Mouse (Mus musculus): ENCODE results near the gene Nexmif. TPM values are rescaled to one million over a fixed set of nuclear protein-coding genes. Genes with fewer than 3 reads are reported as not detected.
"Not testable (repeated sequence)": the region's sequence is repeated elsewhere in the genome, so short reads cannot be mapped to it uniquely, and the experiment has no call there.

Gene Nexmif
- polyA plus RNA-seq, 1 experiment = 0.02 TPM

DNA sequence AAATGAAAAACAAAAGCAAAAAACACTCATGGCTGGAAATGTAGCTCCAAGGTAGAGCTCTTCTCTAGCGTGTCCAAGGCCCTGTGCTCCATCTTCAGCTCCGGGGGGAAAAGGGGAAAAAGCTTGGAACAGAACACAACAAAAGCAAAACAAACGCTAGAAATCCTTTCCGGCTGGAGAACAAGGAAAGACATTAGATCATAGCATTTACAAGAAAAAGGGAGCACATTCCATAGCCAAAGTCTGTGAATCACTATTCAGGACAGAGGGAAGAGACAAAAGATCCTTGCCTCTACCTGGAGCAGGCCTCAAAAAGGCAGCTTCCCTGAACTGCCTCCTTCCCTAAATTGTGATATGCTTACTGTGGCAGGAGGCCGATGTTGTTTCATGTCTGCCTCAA lies 4.4 kb downstream of the Nexmif start:
- Histone ChIP-seq H3K4me3 (ENCODE audit: extremely low read depth, insufficient read depth, insufficient read length) (no peak overlapping the region), H3K27me3 (ENCODE audit: control insufficient read depth, insufficient read depth, low read length) (peaks cover 7% of the 10 kb centered on the region), H3K36me3 (ENCODE audit: control insufficient read depth, insufficient read depth, low read length) (no peaks in the 10 kb centered on the region), H3K4me1 (ENCODE audit: control insufficient read depth, insufficient read depth, insufficient read length) (no peaks in the 10 kb centered on the region; the same call in 1 of the 2 replicates), H3K27ac (ENCODE audit: insufficient read depth, low read length) (no peak overlapping the region)
- DNase-seq (ENCODE audit: low read depth in 1 of 2, low spot score in 2 of 2) = no peak
- no peak for TF ChIP-seq POLR2A (IDR thresholded peaks at IDR 0.05; ENCODE audit: low read depth, low read length)
- no peak for TF ChIP-seq CTCF (IDR thresholded peaks at IDR 0.05; ENCODE audit: extremely low read depth, insufficient read depth, insufficient read length, insufficient replicate concordance)
- 82% methylated on average over 5 of the region's 5 CpGs for WGBS

DNA sequence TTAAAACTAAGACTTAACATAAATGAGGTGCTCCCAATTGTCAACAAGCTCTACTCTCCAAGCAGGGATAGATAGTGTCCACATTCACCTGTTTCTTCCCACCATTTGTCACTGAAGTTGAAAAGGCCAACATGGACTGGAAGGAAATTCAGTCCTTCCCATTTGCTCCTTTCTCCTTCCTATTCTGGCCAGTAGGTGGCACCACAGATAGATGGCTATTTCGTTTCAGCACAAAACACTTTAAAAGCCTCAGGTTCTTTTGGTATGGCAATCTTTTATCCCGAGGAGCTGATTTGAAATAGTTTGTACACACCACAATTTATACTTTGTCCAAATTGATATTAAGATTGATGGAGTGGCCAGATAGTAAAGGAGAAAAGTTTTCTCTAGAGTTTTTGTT lies 21.7 kb downstream of the Nexmif start:
- Histone ChIP-seq H3K4me1 (ENCODE audit: control insufficient read depth, insufficient read depth, insufficient read length) (no peaks in the 10 kb centered on the region), H3K36me3 (ENCODE audit: control insufficient read depth, insufficient read depth, low read length) (no peaks in the 10 kb centered on the region), H3K4me3 (ENCODE audit: extremely low read depth, insufficient read depth, insufficient read length) (no peak overlapping the region), H3K27me3 (ENCODE audit: control insufficient read depth, insufficient read depth, low read length) (no peaks in the 10 kb centered on the region), H3K27ac (ENCODE audit: insufficient read depth, low read length) (no peak overlapping the region)
- peak; percentile 15; the same call in 1 of the 2 replicates for TF ChIP-seq CTCF (IDR thresholded peaks at IDR 0.05; ENCODE audit: extremely low read depth, insufficient read depth, insufficient read length, insufficient replicate concordance)
- no peak for TF ChIP-seq POLR2A (IDR thresholded peaks at IDR 0.05; ENCODE audit: low read depth, low read length)
- peak; percentile 1 to 13 for DNase-seq (ENCODE audit: low read depth in 1 of 2, low spot score in 2 of 2)
- 19% methylated on average over 2 of the region's 2 CpGs for WGBS

DNA sequence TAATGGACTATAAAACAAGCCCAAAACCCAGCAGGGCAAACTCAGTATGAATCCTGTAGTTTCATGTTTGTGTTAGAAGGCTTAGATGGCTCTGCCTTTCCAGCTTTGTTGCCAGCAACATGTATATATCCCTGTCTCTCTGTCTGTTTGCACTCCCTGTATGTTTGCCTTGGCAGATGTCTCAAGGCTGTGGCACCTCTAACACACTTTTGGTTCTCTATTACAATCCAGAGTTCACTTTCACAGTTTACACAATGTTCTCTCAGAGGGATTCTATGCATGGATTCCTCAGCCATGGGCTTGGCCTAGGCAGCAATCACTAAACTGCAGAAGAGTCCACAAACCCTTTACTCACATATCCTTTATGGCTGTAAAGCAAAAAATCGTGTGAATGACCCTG lies 50.9 kb downstream of the Nexmif start:
- Histone ChIP-seq H3K36me3 (ENCODE audit: control insufficient read depth, insufficient read depth, low read length) (no peaks in the 10 kb centered on the region), H3K4me1 (ENCODE audit: control insufficient read depth, insufficient read depth, insufficient read length) (no peaks in the 10 kb centered on the region), H3K4me3 (ENCODE audit: extremely low read depth, insufficient read depth, insufficient read length) (no peak overlapping the region), H3K27ac (ENCODE audit: insufficient read depth, low read length) (no peak overlapping the region), H3K27me3 (ENCODE audit: control insufficient read depth, insufficient read depth, low read length) (no peaks in the 10 kb centered on the region)
- no peak for DNase-seq (ENCODE audit: low read depth in 1 of 2, low spot score in 2 of 2)
- 43% methylated on average over 1 of the region's 1 CpGs for WGBS
- no peak for TF ChIP-seq POLR2A (IDR thresholded peaks at IDR 0.05; ENCODE audit: low read depth, low read length)
- no peak for TF ChIP-seq CTCF (IDR thresholded peaks at IDR 0.05; ENCODE audit: extremely low read depth, insufficient read depth, insufficient read length, insufficient replicate concordance)

DNA sequence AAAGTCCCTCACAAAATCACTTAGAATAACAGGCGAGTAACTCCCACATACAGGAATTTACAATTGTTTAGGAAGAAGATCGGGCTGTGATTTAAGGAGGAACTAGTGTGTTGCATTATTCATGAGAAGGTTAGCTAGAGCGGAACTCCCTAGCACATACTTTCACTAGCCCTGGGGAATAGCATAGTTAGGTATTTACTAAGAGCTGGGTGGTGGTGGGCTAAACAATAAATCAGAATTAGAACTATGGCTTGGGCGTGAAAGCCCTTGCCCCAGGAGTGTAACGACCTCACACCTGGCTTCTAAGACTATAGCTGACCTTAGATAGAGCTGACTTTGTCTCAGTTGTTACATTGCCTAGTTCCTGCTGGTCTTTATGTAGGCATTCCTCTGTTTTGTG lies 85.7 kb downstream of the Nexmif start:
- not testable (repeated sequence) for DNase-seq (ENCODE audit: low read depth in 1 of 2, low spot score in 2 of 2); H3K4me3 ChIP-seq (ENCODE audit: extremely low read depth, insufficient read depth, insufficient read length)

DNA sequence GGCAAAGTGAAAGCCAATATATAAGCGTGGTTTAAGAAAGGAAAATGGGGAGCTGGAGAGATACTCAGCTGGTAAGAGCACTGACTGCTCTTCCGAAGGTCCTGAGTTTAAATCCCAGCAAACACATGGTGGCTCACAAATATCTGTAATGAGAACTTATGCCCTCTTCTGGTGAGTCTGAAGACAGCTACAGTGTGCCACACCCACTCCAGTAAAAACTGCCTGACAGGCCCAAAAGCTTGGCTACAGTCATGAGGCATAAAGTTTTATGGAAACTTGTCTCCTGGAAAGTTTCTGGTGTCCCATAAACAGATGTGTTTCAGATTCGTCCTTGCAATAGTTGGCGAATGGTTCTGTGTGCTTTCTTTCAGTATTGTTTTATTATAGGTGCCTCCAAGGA lies 86.4 kb downstream of the Nexmif start:
- 72% methylated on average over 4 of the region's 4 CpGs for WGBS
- no peak for TF ChIP-seq POLR2A (IDR thresholded peaks at IDR 0.05; ENCODE audit: low read depth, low read length)
- no peak for TF ChIP-seq CTCF (IDR thresholded peaks at IDR 0.05; ENCODE audit: extremely low read depth, insufficient read depth, insufficient read length, insufficient replicate concordance)
- Histone ChIP-seq H3K36me3 (ENCODE audit: control insufficient read depth, insufficient read depth, low read length) (no peaks in the 10 kb centered on the region), H3K4me3 (ENCODE audit: extremely low read depth, insufficient read depth, insufficient read length) (no peak overlapping the region), H3K27me3 (ENCODE audit: control insufficient read depth, insufficient read depth, low read length) (no peaks in the 10 kb centered on the region), H3K27ac (ENCODE audit: insufficient read depth, low read length) (no peak overlapping the region), H3K4me1 (ENCODE audit: control insufficient read depth, insufficient read depth, insufficient read length) (no peaks in the 10 kb centered on the region)
- no peak for DNase-seq (ENCODE audit: low read depth in 1 of 2, low spot score in 2 of 2)

More for the DNA sequence above, 85.7 kb downstream of the Nexmif start:
- H3K27me3 ChIP-seq (ENCODE audit: control insufficient read depth, insufficient read depth, low read length); H3K27ac ChIP-seq (ENCODE audit: insufficient read depth, low read length); H3K4me1 ChIP-seq (ENCODE audit: control insufficient read depth, insufficient read depth, insufficient read length); H3K36me3 ChIP-seq (ENCODE audit: control insufficient read depth, insufficient read depth, low read length): not testable (repeated sequence)
- WGBS = 82% methylated on average over 5 of the region's 5 CpGs

DNA sequence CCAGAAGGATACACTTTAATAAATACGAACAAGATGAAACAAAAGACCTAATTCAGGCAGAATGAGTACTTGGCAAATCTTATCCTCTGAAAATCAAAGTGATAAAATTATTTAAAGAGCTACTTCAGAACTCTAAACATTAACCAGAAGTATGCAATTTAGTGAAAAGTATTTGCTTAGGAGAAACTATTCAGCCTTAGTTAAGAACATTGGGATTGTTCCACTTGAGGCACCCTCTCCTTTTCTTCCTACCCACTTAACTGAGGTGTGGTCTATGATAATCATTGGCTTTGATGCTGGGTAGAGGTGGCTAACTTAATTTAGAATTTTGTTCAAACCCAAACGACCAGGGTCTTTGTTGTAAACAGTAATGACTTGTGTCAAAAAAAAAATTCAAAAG lies 146.1 kb downstream of the Nexmif start:
- Histone ChIP-seq H3K4me3 (ENCODE audit: extremely low read depth, insufficient read depth, insufficient read length) (no peak overlapping the region), H3K27me3 (ENCODE audit: control insufficient read depth, insufficient read depth, low read length) (no peaks in the 10 kb centered on the region), H3K36me3 (ENCODE audit: control insufficient read depth, insufficient read depth, low read length) (no peaks in the 10 kb centered on the region), H3K27ac (ENCODE audit: insufficient read depth, low read length) (no peak overlapping the region), H3K4me1 (ENCODE audit: control insufficient read depth, insufficient read depth, insufficient read length) (no peaks in the 10 kb centered on the region)
- WGBS = 71% methylated on average over 2 of the region's 2 CpGs
- no peak for DNase-seq (ENCODE audit: low read depth in 1 of 2, low spot score in 2 of 2)
- no peak for TF ChIP-seq POLR2A (IDR thresholded peaks at IDR 0.05; ENCODE audit: low read depth, low read length)
- TF ChIP-seq CTCF (IDR thresholded peaks at IDR 0.05; ENCODE audit: extremely low read depth, insufficient read depth, insufficient read length, insufficient replicate concordance) = no peak

DNA sequence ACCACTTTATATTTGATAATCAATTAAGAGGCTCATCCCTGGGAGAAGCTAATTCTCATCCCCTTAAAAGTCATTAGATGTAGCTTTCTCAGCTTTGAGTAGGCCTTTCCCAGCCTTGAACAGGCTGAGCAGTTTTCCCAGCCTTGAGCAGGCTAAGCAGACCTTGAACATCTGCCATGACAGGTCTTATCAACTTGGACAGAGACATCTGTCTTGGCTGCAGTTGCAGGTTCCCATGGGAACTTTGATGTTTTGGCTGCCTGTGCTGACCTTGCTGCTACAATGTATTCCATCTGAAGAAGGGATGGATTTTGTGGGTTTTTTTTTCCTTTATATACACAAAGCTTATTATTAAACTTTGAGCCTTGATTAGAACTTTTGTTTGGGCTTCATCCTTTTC lies 160.7 kb downstream of the Nexmif start:
- H3K27ac ChIP-seq (ENCODE audit: insufficient read depth, low read length) = no peak overlapping the region
- H3K4me1 ChIP-seq (ENCODE audit: control insufficient read depth, insufficient read depth, insufficient read length) = no peaks in the 10 kb centered on the region
- no peaks in the 10 kb centered on the region for H3K27me3 ChIP-seq (ENCODE audit: control insufficient read depth, insufficient read depth, low read length)
- DNase-seq (ENCODE audit: low read depth in 1 of 2, low spot score in 2 of 2) = no peak
- H3K4me3 ChIP-seq (ENCODE audit: extremely low read depth, insufficient read depth, insufficient read length) = no peak overlapping the region
- H3K36me3 ChIP-seq (ENCODE audit: control insufficient read depth, insufficient read depth, low read length) = no peaks in the 10 kb centered on the region
- TF ChIP-seq POLR2A (IDR thresholded peaks at IDR 0.05; ENCODE audit: low read depth, low read length) (no peak), CTCF (IDR thresholded peaks at IDR 0.05; ENCODE audit: extremely low read depth, insufficient read depth, insufficient read length, insufficient replicate concordance) (no peak)
